In genomic region chr3:95630856-95631255, GRCm38 (mm10) we compare ENCODE assay signal across 20 mouse cellular contexts. TPM values are rescaled to one million over a fixed set of nuclear protein-coding genes. Genes with fewer than 3 reads are reported as not detected.
DNase-seq lines count a peak whose midpoint lies in the region; ATAC-seq and TF ChIP-seq lines count a peak whose summit lies in the region.
"Had no signal": no experiment of that assay in that cellular context is flagged by ENCODE, and none has a peak within 500 bp of the region (broad histone marks: within the 10 kb centered on the region; RNA-seq: fewer than 3 reads in every experiment).

No protein-coding gene starts in this region.

- no peak overlapping the region for H3K9ac ChIP-seq in midbrain, embryonic 11.5 days (ENCODE audit: low read length)
- H3K9ac ChIP-seq in midbrain, embryonic 15.5 days, result no peak overlapping the region
- H3K9ac ChIP-seq in heart, embryonic 12.5 days, result no peak overlapping the region
- H3K9ac ChIP-seq: embryonic facial prominence, embryonic 12.5 days; forebrain, embryonic 13.5 days; forebrain, embryonic 15.5 days had no signal

- H3K36me3 ChIP-seq in midbrain, embryonic 11.5 days (ENCODE audit: control insufficient read depth, insufficient read depth, low read length), result peaks cover 27% of the 10 kb centered on the region; the same call in 1 of the 2 replicates
- peaks cover 59% of the 10 kb centered on the region for H3K36me3 ChIP-seq in midbrain, embryonic 15.5 days (replicated peaks)
- H3K36me3 ChIP-seq in macrophage (ENCODE audit: inconsistent target), result peaks cover 30% of the 10 kb centered on the region
- peaks cover 80% of the 10 kb centered on the region for H3K36me3 ChIP-seq in heart, embryonic 12.5 days

- peaks cover 78% of the 10 kb centered on the region for H3K79me2 ChIP-seq in macrophage (ENCODE audit: inconsistent target)

- 81% methylated on average over 3 of the region's 3 CpGs for WGBS in midbrain, embryonic 11.5 days
- WGBS in midbrain, embryonic 15.5 days, result 87% methylated on average over 3 of the region's 3 CpGs
- WGBS in macrophage (ENCODE audit: missing documents), result 23% methylated on average over 3 of the region's 3 CpGs
- 75% methylated on average over 3 of the region's 3 CpGs for WGBS in heart, embryonic 12.5 days

- H3K27ac ChIP-seq in layer of hippocampus, adult 2 months, result peak overlapping the region; percentile 99
- H3K27ac ChIP-seq in midbrain, embryonic 11.5 days (ENCODE audit: low read depth, low read length), result no peak overlapping the region
- H3K27ac ChIP-seq in midbrain, embryonic 15.5 days, result no peak overlapping the region
- H3K27ac ChIP-seq in macrophage, result peak overlapping the region; percentile 94
- H3K27ac ChIP-seq in heart, embryonic 12.5 days (ENCODE audit: poor library complexity, severe bottlenecking), result no peak overlapping the region
- H3K27ac ChIP-seq: embryonic facial prominence, embryonic 10.5 days; embryonic facial prominence, embryonic 12.5 days; forebrain, embryonic 13.5 days; forebrain, embryonic 15.5 days had no signal

- peaks cover 5% of the 10 kb centered on the region for H3K4me1 ChIP-seq in midbrain, embryonic 11.5 days (ENCODE audit: control insufficient read depth, insufficient read depth, low read length)
- peaks cover 24% of the 10 kb centered on the region for H3K4me1 ChIP-seq in midbrain, embryonic 15.5 days
- H3K4me1 ChIP-seq in heart, embryonic 12.5 days (replicated peaks), result peaks cover 10% of the 10 kb centered on the region

- ATAC-seq in midbrain, embryonic 11.5 days (ENCODE audit: low FRiP score), result no peak
- no peak for ATAC-seq in midbrain, embryonic 15.5 days (replicated peaks)
- ATAC-seq in monocyte, adult 5-6 weeks (replicated peaks; ENCODE audit: insufficient number of reproducible peaks, low FRiP score, low TSS enrichment, poor library complexity, severe bottlenecking), result peak; percentile 44; the same call in 1 of the 2 replicates
- ATAC-seq in heart, embryonic 12.5 days (ENCODE audit: insufficient number of reproducible peaks, low FRiP score), result no peak
- ATAC-seq: forebrain, embryonic 13.5 days; forebrain, embryonic 15.5 days had no signal

- H3K4me2 ChIP-seq in midbrain, embryonic 11.5 days, result no peak overlapping the region
- no peak overlapping the region for H3K4me2 ChIP-seq in midbrain, embryonic 15.5 days
- H3K4me2 ChIP-seq in heart, embryonic 12.5 days, result no peak overlapping the region
- H3K4me2 ChIP-seq: embryonic facial prominence, embryonic 12.5 days; forebrain, embryonic 13.5 days; forebrain, embryonic 15.5 days had no signal

- no peaks in the 10 kb centered on the region for H3K9me3 ChIP-seq in midbrain, embryonic 11.5 days (ENCODE audit: control insufficient read depth, low read length)
- H3K9me3 ChIP-seq in midbrain, embryonic 15.5 days, result no peaks in the 10 kb centered on the region
- H3K9me3 ChIP-seq in heart, embryonic 12.5 days (replicated peaks), result no peaks in the 10 kb centered on the region
- H3K9me3 ChIP-seq: embryonic facial prominence, embryonic 10.5 days; embryonic facial prominence, embryonic 12.5 days; forebrain, embryonic 13.5 days; forebrain, embryonic 15.5 days had no signal

- H3K27me3 ChIP-seq in midbrain, embryonic 11.5 days (ENCODE audit: control insufficient read depth, insufficient read depth, low read length), result no peaks in the 10 kb centered on the region
- no peaks in the 10 kb centered on the region for H3K27me3 ChIP-seq in midbrain, embryonic 15.5 days (replicated peaks)
- no peaks in the 10 kb centered on the region for H3K27me3 ChIP-seq in heart, embryonic 12.5 days (replicated peaks)
- H3K27me3 ChIP-seq: embryonic facial prominence, embryonic 12.5 days; forebrain, embryonic 13.5 days; forebrain, embryonic 15.5 days had no signal

- TF ChIP-seq CTCF in layer of hippocampus, adult 2 months (conservative IDR thresholded peaks at IDR 0.05), result no peak

- no peak for DNase-seq in layer of hippocampus, adult 2 months (ENCODE audit: low spot score in 2 of 2)
- no peak for DNase-seq in layer of hippocampus, adult 8-10 months (ENCODE audit: low spot score in 2 of 2)
- peak; percentile 31 for DNase-seq in midbrain, embryonic 11.5 days (ENCODE audit: low spot score, missing footprints)
- DNase-seq in spleen, postnatal 36 days (ENCODE audit: low spot score in 2 of 2), result no peak
- DNase-seq: adrenal gland, adult 2 months; adrenal gland, postnatal 10 days; adrenal gland, postnatal 25 days; cerebellum, adult 11-12 months; cerebellum, adult 2 months; cerebellum, adult 9-10 months; cerebellum, postnatal 10 days; cerebellum, postnatal 25 days had no signal

- H3K4me3 ChIP-seq in layer of hippocampus, adult 2 months, result no peak overlapping the region
- no peak overlapping the region for H3K4me3 ChIP-seq in midbrain, embryonic 11.5 days (ENCODE audit: low read depth, low read length)
- H3K4me3 ChIP-seq in midbrain, embryonic 15.5 days, result no peak overlapping the region
- no peak overlapping the region for H3K4me3 ChIP-seq in macrophage (ENCODE audit: inconsistent target)
- no peak overlapping the region for H3K4me3 ChIP-seq in heart, embryonic 12.5 days
- H3K4me3 ChIP-seq: embryonic facial prominence, embryonic 10.5 days; embryonic facial prominence, embryonic 12.5 days; forebrain, embryonic 13.5 days; forebrain, embryonic 15.5 days had no signal

RNA-seq across cellular contexts. Expression of gene Ensa, which starts 6.1 kb away (rescaled TPM):
- 100 to 1,000 TPM; 302 to 322 TPM for total RNA-seq in layer of hippocampus, adult 2 months (2021)
- total RNA-seq in layer of hippocampus, adult 8-10 months (2022), result 100 to 1,000 TPM; 286 to 320 (median 297) TPM
- 88.1 and 93.2 TPM in 2 replicates for polyA plus RNA-seq in midbrain, embryonic 11.5 days (2014; fragmentation: Nextera tagmentation; extraction: Ambion mirVana)
- 123 and 133 TPM in 2 replicates for polyA plus RNA-seq in midbrain, embryonic 15.5 days (2015; fragmentation: Nextera tagmentation; extraction: Ambion mirVana)
- total RNA-seq in macrophage (2018; cell fraction: chromatin; rRNA removed), result 100 to 1,000 TPM; 114 to 467 (median 312) TPM
- total RNA-seq in macrophage (2018; cell fraction: cytosol; rRNA removed), result 100 to 1,000 TPM in 22 of 26 experiments, 10 to 100 TPM in 4; 85.2 to 121 (median 110) TPM
- 100 to 1,000 TPM; 134 to 367 (median 267) TPM for total RNA-seq in macrophage (2018; cell fraction: nucleus; rRNA removed)
- 79.1 to 122 TPM (median 121 TPM) in 3 replicates for polyA plus RNA-seq in macrophage (2018)
- 127 to 153 TPM (median 131 TPM) in 3 replicates for total RNA-seq in monocyte, adult 5-6 weeks (2017)
- polyA plus RNA-seq in heart, embryonic 12.5 days (2016; fragmentation: Nextera tagmentation; extraction: Ambion mirVana), result 50.8 and 51.4 TPM in 2 replicates

RNA-seq across cellular contexts. Expression of gene Mcl1, which starts 27.7 kb away (rescaled TPM):
- 10 to 100 TPM; 49.6 to 55.2 TPM for total RNA-seq in layer of hippocampus, adult 2 months (2021)
- 10 to 100 TPM; 55.1 to 73.6 (median 61.1) TPM for total RNA-seq in layer of hippocampus, adult 8-10 months (2022)
- 74.1 and 79.9 TPM in 2 replicates for polyA plus RNA-seq in midbrain, embryonic 11.5 days (2014; fragmentation: Nextera tagmentation; extraction: Ambion mirVana)
- polyA plus RNA-seq in midbrain, embryonic 15.5 days (2015; fragmentation: Nextera tagmentation; extraction: Ambion mirVana), result 47.8 and 47.9 TPM in 2 replicates
- 1,000 to 10,000 TPM in 10 of 26 experiments, 100 to 1,000 TPM in 16; 471 to 2,042 (median 842) TPM for total RNA-seq in macrophage (2018; cell fraction: chromatin; rRNA removed)
- total RNA-seq in macrophage (2018; cell fraction: cytosol; rRNA removed), result 1,000 to 10,000 TPM in 4 of 26 experiments, 100 to 1,000 TPM in 22; 492 to 1,133 (median 611) TPM
- total RNA-seq in macrophage (2018; cell fraction: nucleus; rRNA removed), result 1,000 to 10,000 TPM in 21 of 26 experiments, 100 to 1,000 TPM in 5; 701 to 2,394 (median 1,238) TPM
- 251 to 507 TPM (median 488 TPM) in 3 replicates for polyA plus RNA-seq in macrophage (2018)
- 678 to 973 TPM (median 884 TPM) in 3 replicates for total RNA-seq in monocyte, adult 5-6 weeks (2017)
- 65.2 and 66.9 TPM in 2 replicates for polyA plus RNA-seq in heart, embryonic 12.5 days (2016; fragmentation: Nextera tagmentation; extraction: Ambion mirVana)

RNA-seq across cellular contexts. Expression of gene Golph3l, which starts 42.1 kb away (rescaled TPM):
- 10 to 100 TPM; 21.6 to 23.2 TPM for total RNA-seq in layer of hippocampus, adult 2 months (2021)
- 10 to 100 TPM; 20.3 to 27.0 (median 21.9) TPM for total RNA-seq in layer of hippocampus, adult 8-10 months (2022)
- 41.8 and 45.1 TPM in 2 replicates for polyA plus RNA-seq in midbrain, embryonic 11.5 days (2014; fragmentation: Nextera tagmentation; extraction: Ambion mirVana)
- polyA plus RNA-seq in midbrain, embryonic 15.5 days (2015; fragmentation: Nextera tagmentation; extraction: Ambion mirVana), result 27.4 and 27.9 TPM in 2 replicates
- total RNA-seq in macrophage (2018; cell fraction: chromatin; rRNA removed), result 10 to 100 TPM in 21 of 26 experiments, 1 to 10 TPM in 5; 5.6 to 34.5 (median 13.8) TPM
- 10 to 100 TPM; 26.5 to 66.4 (median 50.5) TPM for total RNA-seq in macrophage (2018; cell fraction: cytosol; rRNA removed)
- total RNA-seq in macrophage (2018; cell fraction: nucleus; rRNA removed), result 10 to 100 TPM; 12.6 to 47.2 (median 23.5) TPM
- 26.9 to 64.7 TPM (median 54.7 TPM) in 3 replicates for polyA plus RNA-seq in macrophage (2018)
- 26.6 to 53.1 TPM (median 29.7 TPM) in 3 replicates for total RNA-seq in monocyte, adult 5-6 weeks (2017)
- polyA plus RNA-seq in heart, embryonic 12.5 days (2016; fragmentation: Nextera tagmentation; extraction: Ambion mirVana), result 24.1 and 25.1 TPM in 2 replicates

RNA-seq across cellular contexts. Expression of gene Adamtsl4, which starts 56.9 kb away (rescaled TPM):
- 1 to 10 TPM; 7.0 to 7.9 TPM for total RNA-seq in layer of hippocampus, adult 2 months (2021)
- 10 to 100 TPM in 2 of 4 experiments, 1 to 10 TPM in 2; 5.2 to 17.9 (median 10.4) TPM for total RNA-seq in layer of hippocampus, adult 8-10 months (2022)
- polyA plus RNA-seq in midbrain, embryonic 11.5 days (2014; fragmentation: Nextera tagmentation; extraction: Ambion mirVana), result 0.28 and 0.52 TPM in 2 replicates
- 1.0 TPM in 2 replicates for polyA plus RNA-seq in midbrain, embryonic 15.5 days (2015; fragmentation: Nextera tagmentation; extraction: Ambion mirVana)
- total RNA-seq in macrophage (2018; cell fraction: chromatin; rRNA removed), result 1 to 10 TPM in 21 of 26 experiments, under 1 TPM in 5; 0.40 to 8.2 (median 3.2) TPM
- 1 to 10 TPM in 13 of 26 experiments, under 1 TPM in 13; 0.22 to 4.1 (median 1.2) TPM for total RNA-seq in macrophage (2018; cell fraction: cytosol; rRNA removed)
- 1 to 10 TPM in 21 of 26 experiments, under 1 TPM in 5; 0.21 to 9.6 (median 2.3) TPM for total RNA-seq in macrophage (2018; cell fraction: nucleus; rRNA removed)
- 0.38 to 3.1 TPM (median 1.9 TPM) in 3 replicates for polyA plus RNA-seq in macrophage (2018)
- 0.38 to 7.2 TPM (median 0.53 TPM) in 3 replicates for total RNA-seq in monocyte, adult 5-6 weeks (2017)
- polyA plus RNA-seq in heart, embryonic 12.5 days (2016; fragmentation: Nextera tagmentation; extraction: Ambion mirVana), result 4.3 and 4.9 TPM in 2 replicates

Comparison
In these comparisons a context has a peak if more than half of its experiments do, and no peak if none do; other contexts are left out.
1. H3K27ac ChIP-seq: peak in layer of hippocampus, adult 2 months (single experiment) and macrophage (single experiment); none in midbrain, embryonic 11.5 days (single experiment), midbrain, embryonic 15.5 days (single experiment) and heart, embryonic 12.5 days (single experiment).